Mouse (Mus musculus) embryonic facial prominence, embryonic 13.5 days (tissue): Measurements from ENCODE around the gene Cep57l1. TPM values are rescaled to one million over a fixed set of nuclear protein-coding genes. Genes with fewer than 3 reads are reported as not detected.
"Not testable (repeated sequence)": the region's sequence is repeated elsewhere in the genome, so short reads cannot be mapped to it uniquely, and the experiment has no call there.

Source experiments
- ATAC-seq: fragments of 200-750 bp; cut with Nextera tagmentation; 2 replicates; pipeline ENCODE4 v1.8.0; 2017; ENCODE audit warnings: low read depth; ENCODE audit not compliant: insufficient number of reproducible peaks, insufficient read depth, low FRiP score, low TSS enrichment
- H3K27ac ChIP-seq: fragments of 300-500 bp; sonication (generic); 2 replicates; pipeline ENCODE4 v1.5.1; 2015; ENCODE audit warnings: moderate library complexity, mild to moderate bottlenecking, inconsistent platforms
- H3K27me3 ChIP-seq: fragments of 300-500 bp; sonication (generic); 2 replicates; pipeline ENCODE4 v1.6.1; 2015; ENCODE audit warnings: mild to moderate bottlenecking, inconsistent platforms
- H3K36me3 ChIP-seq: fragments of 300-500 bp; sonication (generic); 2 replicates; pipeline ENCODE4 v1.6.1; 2015; ENCODE audit warnings: mild to moderate bottlenecking, inconsistent platforms
- H3K4me1 ChIP-seq: fragments of 300-500 bp; sonication (generic); 2 replicates; pipeline ENCODE4 v1.6.1; 2015; ENCODE audit warnings: inconsistent platforms
- H3K4me2 ChIP-seq: fragments of 300-500 bp; sonication (generic); 2 replicates; pipeline ENCODE4 v1.6.1; 2015; ENCODE audit warnings: moderate library complexity, mild to moderate bottlenecking, inconsistent platforms
- H3K4me3 ChIP-seq: fragments of 300-500 bp; sonication (generic); 2 replicates; pipeline ENCODE4 v1.5.1; 2015; ENCODE audit warnings: mild to moderate bottlenecking, inconsistent platforms
- H3K9ac ChIP-seq: fragments of 300-500 bp; sonication (generic); 2 replicates; pipeline ENCODE4 v1.6.1; 2015; ENCODE audit warnings: mild to moderate bottlenecking, inconsistent platforms
- H3K9me3 ChIP-seq: fragments of 300-500 bp; sonication (generic); 2 replicates; pipeline ENCODE4 v1.6.1; 2016; ENCODE audit warnings: inconsistent platforms
- WGBS: fragments of 180-500 bp; shearing (Covaris S2); methylation state at CpG from one replicate; pipeline ENCODE4 v1.1.7; 2015; ENCODE audit warnings: mixed read lengths; 5-methylcytosine and 5-hydroxymethylcytosine counted together
- polyA plus RNA-seq: library from polyadenylated mRNA; unstranded; fragments of >200 nt; fragmentation: Nextera tagmentation; extraction: Ambion mirVana; gene quantifications from 2 replicates; pipeline ENCODE4 v1.2.1, GENCODE M21; 2015

Cep57l1 gene
- polyA plus RNA-seq, 1 experiment from 2014 or later: 27.1 TPM

- Histone ChIP-seq H3K27ac (no peak overlapping the region), H3K4me2 (no peak overlapping the region), H3K27me3 (no peaks in the 10 kb centered on the region), H3K9ac (no peak overlapping the region), H3K4me3 (no peak overlapping the region), H3K4me1 (0 out of 2 replicates have a peak, but pooled peaks cover 5% of the 10 kb centered on the region), H3K36me3 (no peaks in the 10 kb centered on the region), H3K9me3 (no peaks in the 10 kb centered on the region)
- WGBS: 77% methylated on average over 6 of the region's 6 CpGs
- no peak for ATAC-seq
These were observed 16.9 kb upstream of the Cep57l1 start for GRCm38 (mm10) chr10:41826526-41827116.

DNA sequence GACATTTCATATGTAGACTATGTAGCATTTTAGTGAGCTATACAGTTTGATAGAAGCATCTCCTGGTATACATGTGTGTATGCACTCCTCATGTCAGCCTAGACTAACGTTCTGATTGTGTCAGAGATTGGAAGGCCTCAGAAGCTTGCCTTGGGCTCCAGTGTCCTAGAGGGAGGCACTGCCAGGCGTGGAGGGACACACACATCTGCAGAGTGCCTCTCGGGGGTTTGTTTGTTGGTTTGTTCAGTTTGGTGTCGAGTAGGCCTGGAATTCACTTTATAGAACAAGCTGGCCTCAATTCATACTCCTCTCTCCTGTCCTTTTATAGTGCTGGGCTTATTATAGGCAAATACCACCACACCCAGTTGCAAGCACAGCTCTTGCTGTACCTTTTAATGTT is 16.3 kb upstream of the Cep57l1 start:
- WGBS: 81% methylated on average over 4 of the region's 4 CpGs
- H3K9ac ChIP-seq: no peak overlapping the region
- no peak overlapping the region for H3K4me3 ChIP-seq
- 0 out of 2 replicates have a peak, but pooled peaks cover 5% of the 10 kb centered on the region for H3K4me1 ChIP-seq
- H3K4me2 ChIP-seq: no peak overlapping the region
- no peak for ATAC-seq
- no peaks in the 10 kb centered on the region for H3K36me3 ChIP-seq
- H3K27ac ChIP-seq: no peak overlapping the region
- H3K9me3 ChIP-seq: no peaks in the 10 kb centered on the region
- no peaks in the 10 kb centered on the region for H3K27me3 ChIP-seq

- Histone ChIP-seq H3K4me1 (0 out of 2 replicates have a peak, but pooled peaks cover 5% of the 10 kb centered on the region), H3K36me3 (no peaks in the 10 kb centered on the region), H3K4me3 (no peak overlapping the region), H3K9me3 (no peaks in the 10 kb centered on the region), H3K4me2 (no peak overlapping the region), H3K27me3 (no peaks in the 10 kb centered on the region), H3K9ac (no peak overlapping the region), H3K27ac (no peak overlapping the region)
- 86% methylated on average over 10 of the region's 10 CpGs for WGBS
- no peak for ATAC-seq
These were observed 15.4 kb upstream of the Cep57l1 start for GRCm38 (mm10) chr10:41825041-41825440.

- Histone ChIP-seq H3K27ac (no peak overlapping the region), H3K4me3 (no peak overlapping the region), H3K36me3 (no peaks in the 10 kb centered on the region), H3K9me3 (no peaks in the 10 kb centered on the region), H3K4me1 (0 out of 2 replicates have a peak, but pooled peaks cover 5% of the 10 kb centered on the region), H3K4me2 (no peak overlapping the region), H3K9ac (no peak overlapping the region), H3K27me3 (no peaks in the 10 kb centered on the region)
- ATAC-seq: no peak
- 81% methylated on average over 4 of the region's 4 CpGs for WGBS
These were observed 14.2 kb upstream of the Cep57l1 start for GRCm38 (mm10) chr10:41823916-41824315.

GRCm38 (mm10) chr10:41823282-41823675 is 13.6 kb upstream of the Cep57l1 start:
- not testable (repeated sequence) for H3K9ac ChIP-seq, H3K9me3 ChIP-seq, ATAC-seq, H3K4me1 ChIP-seq, H3K27me3 ChIP-seq, H3K4me2 ChIP-seq, H3K27ac ChIP-seq, H3K4me3 ChIP-seq, H3K36me3 ChIP-seq
- 86% methylated on average over 4 of the region's 4 CpGs for WGBS

DNA sequence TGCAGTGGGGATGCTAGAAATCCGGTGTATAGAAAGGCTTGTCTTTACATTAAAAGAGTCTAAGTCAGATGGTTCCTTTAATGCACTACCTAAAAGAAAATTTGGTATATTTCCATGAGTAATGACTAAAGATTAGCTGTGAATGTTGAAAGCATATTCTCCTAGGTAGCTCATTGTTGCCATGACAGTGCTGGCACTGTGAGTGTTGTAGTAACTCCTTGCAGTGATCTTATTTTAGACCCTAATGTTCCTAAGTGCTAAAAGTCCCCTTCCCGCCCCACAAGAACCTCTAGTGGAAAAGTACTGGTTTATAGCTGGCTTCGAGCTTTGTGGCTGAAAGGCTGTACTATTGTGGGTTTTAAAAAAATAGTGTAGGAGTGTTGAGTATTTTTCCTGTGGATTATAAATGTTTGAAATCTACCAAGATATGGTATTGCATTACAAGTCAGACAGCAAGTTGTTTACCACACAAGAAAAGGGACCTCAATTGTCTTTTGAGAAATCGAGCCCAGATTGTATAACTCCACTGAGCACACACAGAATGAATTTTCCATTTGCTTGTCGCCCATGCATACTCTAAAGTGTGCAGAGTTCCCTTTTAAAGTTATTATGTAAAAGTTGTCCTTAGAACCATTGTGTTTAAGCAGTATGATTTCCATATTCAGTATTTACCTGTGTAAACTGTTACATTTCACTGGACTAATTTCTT is 13.1 kb upstream of the Cep57l1 start:
- H3K9ac ChIP-seq: no peak overlapping the region
- no peaks in the 10 kb centered on the region for H3K27me3 ChIP-seq
- 72% methylated on average over 5 of the region's 5 CpGs for WGBS
- 0 out of 2 replicates have a peak, but pooled peaks cover 5% of the 10 kb centered on the region for H3K4me1 ChIP-seq
- H3K27ac ChIP-seq: no peak overlapping the region
- ATAC-seq: no peak
- no peak overlapping the region for H3K4me2 ChIP-seq
- H3K9me3 ChIP-seq: no peaks in the 10 kb centered on the region
- no peaks in the 10 kb centered on the region for H3K36me3 ChIP-seq
- no peak overlapping the region for H3K4me3 ChIP-seq

DNA sequence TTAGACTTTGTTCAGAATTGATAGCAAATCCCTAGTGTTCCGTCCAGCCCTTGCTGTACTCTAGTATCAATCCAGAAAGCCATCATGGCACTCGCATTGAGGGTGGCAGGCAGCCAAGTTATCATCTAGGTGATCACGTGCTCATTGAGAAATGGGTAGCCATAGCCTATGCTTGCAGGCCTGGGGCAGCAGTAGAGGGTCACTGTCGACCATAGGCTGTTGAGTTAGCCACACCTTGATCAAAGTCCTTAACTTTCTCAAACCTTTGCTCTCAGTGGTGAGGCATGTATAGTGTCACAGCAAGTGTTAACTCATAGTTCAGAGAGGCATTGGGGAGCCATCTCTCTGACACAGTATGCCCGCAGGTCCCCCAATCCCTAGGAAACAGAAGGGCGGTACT is 11.5 kb upstream of the Cep57l1 start:
- no peaks in the 10 kb centered on the region for H3K9me3 ChIP-seq
- no peak for ATAC-seq

GRCm38 (mm10) chr10:41820401-41820800 is 10.7 kb upstream of the Cep57l1 start:
- ATAC-seq: no peak
- H3K4me2 ChIP-seq: no peak overlapping the region
- 90% methylated on average over 5 of the region's 5 CpGs for WGBS
- no peaks in the 10 kb centered on the region for H3K36me3 ChIP-seq
- no peaks in the 10 kb centered on the region for H3K4me1 ChIP-seq
- H3K4me3 ChIP-seq: no peak overlapping the region
- H3K9ac ChIP-seq: no peak overlapping the region
- no peaks in the 10 kb centered on the region for H3K27me3 ChIP-seq
- H3K9me3 ChIP-seq: no peaks in the 10 kb centered on the region
- H3K27ac ChIP-seq: no peak overlapping the region

More for the DNA sequence above, 11.5 kb upstream of the Cep57l1 start:
- H3K4me2 ChIP-seq: no peak overlapping the region
- H3K9ac ChIP-seq: no peak overlapping the region
- no peaks in the 10 kb centered on the region for H3K27me3 ChIP-seq
- no peaks in the 10 kb centered on the region for H3K36me3 ChIP-seq
- 88% methylated on average over 6 of the region's 6 CpGs for WGBS
- H3K27ac ChIP-seq: no peak overlapping the region
- no peak overlapping the region for H3K4me3 ChIP-seq
- H3K4me1 ChIP-seq: no peaks in the 10 kb centered on the region

DNA sequence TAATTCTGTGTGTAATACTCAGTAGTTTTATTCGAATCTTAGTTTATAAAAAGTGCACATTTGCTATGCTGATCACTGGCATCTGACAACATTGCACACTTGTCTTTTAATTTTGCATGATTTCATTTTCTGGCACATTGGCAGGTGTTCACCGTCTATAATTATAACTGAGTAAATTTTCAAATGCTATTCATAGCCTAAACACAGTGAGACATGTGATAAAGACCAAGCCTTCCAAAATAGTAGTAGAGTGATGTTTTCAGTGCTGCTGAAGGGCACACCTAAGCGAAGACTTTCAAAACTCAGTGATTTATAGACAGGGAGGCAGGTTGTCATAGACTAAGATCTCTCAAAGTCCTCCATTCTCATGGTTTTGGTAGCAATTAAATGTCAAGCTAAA is 9.6 kb upstream of the Cep57l1 start:
- Histone ChIP-seq H3K4me1 (peaks cover 3% of the 10 kb centered on the region; the same call in 1 of the 2 replicates), H3K9me3 (no peaks in the 10 kb centered on the region), H3K27ac (no peak overlapping the region), H3K4me2 (no peak overlapping the region), H3K27me3 (no peaks in the 10 kb centered on the region), H3K36me3 (no peaks in the 10 kb centered on the region), H3K9ac (no peak overlapping the region), H3K4me3 (no peak overlapping the region)
- ATAC-seq: no peak
- 89% methylated on average over 3 of the region's 3 CpGs for WGBS

- H3K9me3 ChIP-seq, H3K4me1 ChIP-seq, H3K27me3 ChIP-seq, ATAC-seq, H3K4me3 ChIP-seq, H3K9ac ChIP-seq, H3K4me2 ChIP-seq, H3K27ac ChIP-seq, H3K36me3 ChIP-seq: not testable (repeated sequence)
- 93% methylated on average over 6 of the region's 6 CpGs for WGBS
These were observed 9.0 kb upstream of the Cep57l1 start for GRCm38 (mm10) chr10:41818733-41819070.

DNA sequence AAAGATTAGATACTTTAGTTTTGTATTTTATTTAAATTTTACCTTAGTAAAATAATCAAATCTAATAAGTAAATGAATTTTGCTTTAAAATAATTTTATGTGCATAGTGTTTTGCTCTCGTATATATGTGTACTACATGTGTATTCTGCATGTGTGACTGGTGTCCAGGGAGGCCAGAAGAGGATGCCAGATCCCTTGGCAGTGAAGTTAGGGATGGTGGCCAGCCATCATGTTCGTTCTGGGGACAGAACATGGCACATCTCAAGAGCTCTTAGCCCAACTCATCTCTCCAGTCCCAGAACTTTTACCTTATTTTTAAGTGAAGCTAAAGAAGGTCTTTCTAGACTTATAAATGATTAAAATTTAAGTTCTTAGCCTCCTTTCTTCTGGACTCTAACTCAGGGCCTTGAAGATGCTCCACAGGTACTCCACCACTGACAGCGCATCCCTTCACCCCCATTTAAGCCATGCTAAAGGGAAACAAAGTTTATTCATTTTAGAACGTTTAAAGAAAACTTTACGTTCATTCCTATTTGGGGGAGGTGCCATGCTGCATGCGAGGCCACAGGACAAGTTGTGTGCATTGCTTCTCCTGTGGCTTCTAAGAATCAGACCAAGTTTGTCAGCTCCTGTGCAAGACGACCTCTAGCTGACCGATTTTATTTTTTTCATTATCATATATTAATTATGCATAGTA is 8.5 kb upstream of the Cep57l1 start:
- ATAC-seq: no peak
- Histone ChIP-seq H3K4me3 (no peak overlapping the region), H3K4me1 (peaks cover 12% of the 10 kb centered on the region), H3K27ac (no peak overlapping the region), H3K9me3 (no peaks in the 10 kb centered on the region), H3K4me2 (no peak overlapping the region), H3K27me3 (no peaks in the 10 kb centered on the region), H3K36me3 (no peaks in the 10 kb centered on the region), H3K9ac (no peak overlapping the region)
- WGBS: 87% methylated on average over 8 of the region's 8 CpGs

GRCm38 (mm10) chr10:41816516-41816915 is 6.8 kb upstream of the Cep57l1 start:
- no peak overlapping the region for H3K4me3 ChIP-seq
- no peak overlapping the region for H3K27ac ChIP-seq
- no peaks in the 10 kb centered on the region for H3K27me3 ChIP-seq
- no peaks in the 10 kb centered on the region for H3K9me3 ChIP-seq
- H3K4me2 ChIP-seq: no peak overlapping the region
- 83% methylated on average over 5 of the region's 5 CpGs for WGBS
- H3K36me3 ChIP-seq: no peaks in the 10 kb centered on the region
- H3K4me1 ChIP-seq: peaks cover 25% of the 10 kb centered on the region
- H3K9ac ChIP-seq: no peak overlapping the region
- no peak for ATAC-seq
